Mouse (Mus musculus): ENCODE measurements around the gene Plscr5. TPM values are rescaled to one million over a fixed set of nuclear protein-coding genes. Genes with fewer than 3 reads are reported as not detected.
"Not testable (repeated sequence)": the region's sequence is repeated elsewhere in the genome, so short reads cannot be mapped to it uniquely, and the experiment has no call there.

Gene Plscr5
- polyA plus RNA-seq (2015; fragmentation: Nextera tagmentation; extraction: Ambion mirVana), result not detected in 2 replicates

DNA sequence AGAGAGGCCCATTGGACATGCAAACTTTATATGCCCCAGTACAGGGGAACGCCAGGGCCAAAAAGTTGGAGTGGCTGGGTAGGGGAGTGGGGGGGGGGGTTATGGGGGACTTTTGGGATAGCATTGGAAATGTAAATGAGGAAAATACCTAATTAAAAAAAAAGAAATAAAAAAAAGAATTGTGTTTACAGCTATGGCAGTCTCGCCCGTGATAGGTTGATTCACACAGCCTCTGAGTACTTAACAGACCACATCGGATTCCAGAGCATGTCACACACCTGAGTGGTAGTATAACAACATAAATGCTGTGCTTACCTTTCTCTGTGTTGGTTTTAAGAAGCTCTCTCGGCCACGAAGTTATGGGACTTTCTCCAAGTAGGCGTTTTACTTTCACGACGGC, at the start of gene Plscr5:
TSS of gene Plscr5 (plus strand) at position 301 of the 400 bp plus-strand sequence.
- H3K27me3 ChIP-seq (replicated peaks); H3K4me1 ChIP-seq; H3K4me3 ChIP-seq (replicated peaks); H3K4me2 ChIP-seq; H3K9me3 ChIP-seq; ATAC-seq (ENCODE audit: insufficient read depth, low FRiP score, low read depth); H3K27ac ChIP-seq; H3K36me3 ChIP-seq; H3K9ac ChIP-seq: not testable (repeated sequence)
- 65% methylated on average over 9 of the region's 9 CpGs for WGBS

DNA sequence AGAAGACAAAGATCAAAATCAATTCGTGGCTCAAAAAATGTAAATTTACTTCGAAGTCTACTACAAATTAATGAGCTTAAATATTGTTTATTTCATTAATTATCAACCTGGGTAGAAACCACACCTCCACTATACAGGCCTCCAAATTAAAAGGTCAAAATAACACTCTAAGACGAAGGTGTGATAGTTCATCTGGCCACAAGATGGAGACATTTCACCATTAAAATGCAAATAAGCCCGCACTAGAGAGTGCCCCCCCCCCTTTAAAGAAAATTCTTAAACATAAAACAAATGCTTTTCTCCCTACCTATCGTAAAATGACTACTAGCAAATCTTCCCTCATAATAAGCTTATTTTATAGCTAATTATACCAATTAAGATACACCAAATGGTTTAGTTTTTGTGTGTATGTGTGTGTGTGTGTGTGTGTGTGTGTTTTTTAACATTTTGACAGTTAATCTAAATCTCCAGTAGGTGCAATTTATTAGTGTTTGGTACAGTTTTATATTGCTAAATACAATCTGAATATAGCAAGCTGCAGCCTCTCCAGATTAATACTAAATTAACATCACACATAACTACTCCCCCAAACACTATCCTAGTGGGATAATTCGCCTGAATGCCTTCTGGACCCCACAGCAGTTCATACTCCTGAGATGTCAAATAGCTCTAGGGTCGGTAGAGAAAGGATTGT, 45.0 kb upstream of the Plscr5 start:
- H3K4me1 ChIP-seq, result no peaks in the 10 kb centered on the region
- no peak for ATAC-seq (ENCODE audit: insufficient read depth, low FRiP score, low read depth)
- H3K4me2 ChIP-seq, result no peak overlapping the region
- H3K27me3 ChIP-seq (replicated peaks), result no peaks in the 10 kb centered on the region
- no peaks in the 10 kb centered on the region for H3K36me3 ChIP-seq
- no peak overlapping the region for H3K9ac ChIP-seq
- H3K4me3 ChIP-seq (replicated peaks), result no peak overlapping the region
- WGBS, result 23% methylated on average over 7 of the region's 7 CpGs
- no peaks in the 10 kb centered on the region for H3K9me3 ChIP-seq
- no peak overlapping the region for H3K27ac ChIP-seq

DNA sequence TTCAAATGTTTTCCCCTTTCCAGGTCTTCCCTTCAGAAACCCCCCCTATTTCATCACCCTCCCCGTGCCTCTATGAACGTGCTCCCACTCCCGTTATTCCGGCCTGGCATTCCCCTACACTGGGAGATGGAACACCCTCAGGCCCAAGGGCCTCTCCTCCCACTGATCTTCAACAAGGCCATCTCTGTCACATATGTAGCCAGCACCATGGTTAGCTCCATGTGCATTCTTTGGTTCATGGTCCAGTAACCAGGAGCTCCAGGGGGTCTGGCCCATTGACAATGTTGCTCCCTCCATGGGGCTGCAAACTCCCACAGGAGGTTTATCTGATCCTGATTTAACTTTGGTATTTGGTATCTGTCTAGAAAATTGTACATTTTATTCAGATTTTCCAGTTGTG, 30.5 kb upstream of the Plscr5 start:
- Histone ChIP-seq H3K4me2 (no peak overlapping the region), H3K4me3 (replicated peaks) (no peak overlapping the region), H3K36me3 (no peaks in the 10 kb centered on the region), H3K9me3 (no peaks in the 10 kb centered on the region), H3K27me3 (replicated peaks) (no peaks in the 10 kb centered on the region), H3K4me1 (no peaks in the 10 kb centered on the region), H3K9ac (no peak overlapping the region), H3K27ac (no peak overlapping the region)
- ATAC-seq (ENCODE audit: insufficient read depth, low FRiP score, low read depth), result no peak
- WGBS, result 80% methylated on average over 4 of the region's 4 CpGs

DNA sequence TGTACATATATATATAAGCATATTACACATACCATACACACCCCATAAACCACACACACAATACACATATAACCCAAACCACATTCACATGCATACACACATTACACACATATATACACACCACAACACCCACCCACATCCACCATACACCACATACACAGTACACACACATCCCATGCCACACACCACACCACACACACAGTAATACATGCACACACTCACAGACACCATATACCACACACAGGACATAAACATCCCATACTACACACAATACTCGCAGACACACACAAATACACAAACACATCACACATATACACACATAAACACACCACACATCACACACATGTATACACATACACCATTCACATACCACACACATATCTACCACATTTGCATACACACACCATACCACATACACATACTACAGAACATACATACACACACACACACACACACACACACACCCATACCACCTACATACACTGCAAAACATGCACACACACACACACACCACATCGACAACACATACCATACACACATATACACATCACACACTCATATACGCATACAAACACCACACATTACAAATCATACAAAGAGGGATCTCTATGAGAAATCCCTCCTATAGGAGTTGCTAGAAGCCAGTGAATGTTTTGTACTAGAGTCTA, 19.3 kb upstream of the Plscr5 start:
- ATAC-seq (ENCODE audit: insufficient read depth, low FRiP score, low read depth), result no peak
- WGBS, result 94% methylated on average over 3 of the region's 3 CpGs

DNA sequence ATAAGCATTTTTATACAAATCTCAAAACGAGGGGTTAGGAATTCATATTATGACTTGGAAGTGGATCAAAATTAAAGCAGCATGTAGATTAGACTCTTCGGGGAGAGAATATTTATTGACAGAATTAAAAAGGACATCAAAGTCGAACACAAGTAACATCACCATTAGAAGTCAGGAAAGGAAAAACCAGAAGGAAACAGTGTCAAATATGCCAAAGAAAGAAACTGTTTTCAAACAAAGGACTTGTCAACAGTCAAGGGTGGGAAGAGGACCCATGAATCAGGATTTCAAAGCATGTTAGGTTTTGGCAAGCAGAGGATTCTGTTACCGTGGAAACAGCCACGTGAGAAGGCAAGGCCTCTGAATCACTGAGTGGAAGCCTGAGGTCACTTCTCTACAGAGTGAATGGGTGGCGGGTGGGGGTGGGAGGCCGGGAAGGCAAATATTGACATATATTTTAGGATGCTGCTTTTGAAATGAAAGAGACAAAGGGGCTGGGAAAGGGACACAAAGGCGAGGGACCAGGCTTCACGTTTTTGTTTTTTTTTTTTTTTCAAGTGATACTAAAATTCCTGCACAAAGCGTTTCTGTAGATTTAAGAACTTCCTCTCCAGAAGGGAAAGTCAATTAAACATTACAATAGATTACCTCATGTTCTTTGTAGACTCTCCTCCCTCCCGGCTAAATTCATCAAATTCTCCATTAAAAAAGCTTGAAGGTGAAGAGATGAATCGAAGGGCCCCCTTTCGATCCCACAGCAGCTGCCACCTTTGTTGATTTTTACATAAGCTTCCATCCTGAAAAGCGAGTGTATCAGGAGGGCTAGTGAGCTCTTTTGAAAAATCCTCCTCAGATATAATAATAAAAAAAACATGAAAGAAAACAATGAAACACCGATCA, 18.3 kb upstream of the Plscr5 start:
- H3K9me3 ChIP-seq, result no peaks in the 10 kb centered on the region
- no peak overlapping the region for H3K4me3 ChIP-seq (replicated peaks)
- WGBS, result 42% methylated on average over 15 of the region's 15 CpGs
- H3K27me3 ChIP-seq (replicated peaks), result no peaks in the 10 kb centered on the region
- no peaks in the 10 kb centered on the region for H3K4me1 ChIP-seq
- no peak overlapping the region for H3K9ac ChIP-seq
- no peak overlapping the region for H3K4me2 ChIP-seq
- no peak; the same call in 1 of the 2 replicates for ATAC-seq (ENCODE audit: insufficient read depth, low FRiP score, low read depth)
- no peaks in the 10 kb centered on the region for H3K36me3 ChIP-seq
- H3K27ac ChIP-seq, result no peak overlapping the region

More for the DNA sequence above, 19.3 kb upstream of the Plscr5 start:
- H3K9ac ChIP-seq, result no peak overlapping the region
- H3K4me1 ChIP-seq, result no peaks in the 10 kb centered on the region
- no peak overlapping the region for H3K27ac ChIP-seq
- H3K27me3 ChIP-seq (replicated peaks), result no peaks in the 10 kb centered on the region
- H3K9me3 ChIP-seq, result no peaks in the 10 kb centered on the region
- no peak overlapping the region for H3K4me3 ChIP-seq (replicated peaks)
- H3K36me3 ChIP-seq, result no peaks in the 10 kb centered on the region
- no peak overlapping the region for H3K4me2 ChIP-seq

DNA sequence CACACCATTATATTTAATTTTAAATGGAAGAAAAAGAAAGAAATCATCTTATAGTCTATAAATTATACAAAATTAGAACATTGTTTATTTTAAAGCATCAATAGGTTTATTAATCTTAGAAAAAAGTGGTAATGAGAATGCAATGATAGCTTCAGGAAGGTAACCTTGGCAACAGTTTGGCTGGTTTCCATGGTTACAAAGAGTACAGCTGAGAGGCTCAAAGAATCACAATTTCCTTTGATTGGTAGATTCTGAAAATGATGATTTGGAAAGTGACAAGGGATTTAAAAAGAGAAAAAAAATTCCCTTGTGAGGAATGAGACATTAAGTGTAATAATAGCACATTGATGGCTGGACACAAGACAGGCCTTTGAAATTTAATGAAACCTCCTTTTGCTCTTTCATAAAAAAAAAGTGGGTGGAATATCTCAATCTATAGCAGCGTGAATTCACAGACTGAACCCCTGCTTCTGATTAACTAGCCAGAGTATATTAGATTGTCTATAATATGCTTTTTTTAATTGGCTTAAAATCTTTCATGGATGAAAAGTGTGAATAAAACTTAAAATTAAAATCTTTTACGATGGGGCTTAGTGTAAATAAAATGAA, 13.8 kb upstream of the Plscr5 start:
- no peak for ATAC-seq (ENCODE audit: insufficient read depth, low FRiP score, low read depth)
- Histone ChIP-seq H3K4me3 (replicated peaks) (no peak overlapping the region), H3K36me3 (no peaks in the 10 kb centered on the region), H3K27ac (no peak overlapping the region), H3K4me1 (no peaks in the 10 kb centered on the region), H3K27me3 (replicated peaks) (no peaks in the 10 kb centered on the region), H3K9me3 (no peaks in the 10 kb centered on the region), H3K4me2 (no peak overlapping the region), H3K9ac (no peak overlapping the region)
- 83% methylated on average over 2 of the region's 2 CpGs for WGBS

DNA sequence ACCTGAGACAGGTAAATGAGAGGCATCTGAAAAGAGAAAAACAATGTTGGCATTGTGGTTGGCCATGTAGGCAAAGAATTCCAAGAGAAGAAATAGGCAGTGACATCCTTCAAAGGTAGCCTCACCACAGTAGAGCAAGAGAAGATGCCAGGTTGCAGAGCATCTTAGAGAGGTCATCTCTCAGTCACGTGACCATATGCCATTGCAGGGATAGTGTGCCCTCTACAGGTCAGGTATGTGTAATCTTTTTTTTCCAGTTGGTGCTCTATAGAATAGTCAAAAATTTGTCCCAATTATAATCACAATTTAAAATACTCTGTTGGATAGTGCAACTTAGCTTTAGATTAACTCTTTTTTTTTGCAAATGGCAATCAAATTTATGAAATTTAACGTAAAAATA, 1.4 kb upstream of the Plscr5 start:
- no peak overlapping the region for H3K4me3 ChIP-seq (replicated peaks)
- 84% methylated on average over 2 of the region's 2 CpGs for WGBS
- no peak overlapping the region for H3K9ac ChIP-seq
- no peaks in the 10 kb centered on the region for H3K9me3 ChIP-seq
- no peaks in the 10 kb centered on the region for H3K36me3 ChIP-seq
- no peaks in the 10 kb centered on the region for H3K27me3 ChIP-seq (replicated peaks)
- no peak overlapping the region for H3K27ac ChIP-seq
- no peak overlapping the region for H3K4me2 ChIP-seq
- H3K4me1 ChIP-seq, result no peaks in the 10 kb centered on the region
- ATAC-seq (ENCODE audit: insufficient read depth, low FRiP score, low read depth), result no peak

DNA sequence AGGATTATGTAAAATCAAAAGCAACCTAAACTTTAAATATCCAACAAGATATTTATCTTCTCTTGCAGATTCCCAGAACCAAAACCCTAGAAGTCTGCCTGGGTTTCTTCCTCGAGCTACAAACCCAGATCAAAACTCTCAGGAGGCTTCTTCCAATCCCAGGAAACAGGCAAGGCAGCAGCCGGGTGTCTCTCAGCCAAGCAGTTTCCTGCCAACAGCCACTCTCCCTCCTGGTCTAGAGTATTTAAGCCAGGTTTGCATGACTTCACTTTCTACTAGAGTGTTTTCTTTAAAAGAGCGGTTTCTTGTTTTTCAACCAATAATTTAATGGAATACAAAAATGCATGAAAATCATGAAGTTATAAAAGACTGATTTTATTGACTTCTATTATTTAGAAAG, 5.7 kb downstream of the Plscr5 start:
- no peaks in the 10 kb centered on the region for H3K9me3 ChIP-seq
- no peaks in the 10 kb centered on the region for H3K4me1 ChIP-seq
- ATAC-seq (ENCODE audit: insufficient read depth, low FRiP score, low read depth), result no peak
- no peak overlapping the region for H3K9ac ChIP-seq
- no peak overlapping the region for H3K4me2 ChIP-seq
- no peak overlapping the region for H3K4me3 ChIP-seq (replicated peaks)
- no peaks in the 10 kb centered on the region for H3K27me3 ChIP-seq (replicated peaks)
- H3K27ac ChIP-seq, result no peak overlapping the region
- no peaks in the 10 kb centered on the region for H3K36me3 ChIP-seq
- WGBS, result 51% methylated on average over 3 of the region's 3 CpGs

DNA sequence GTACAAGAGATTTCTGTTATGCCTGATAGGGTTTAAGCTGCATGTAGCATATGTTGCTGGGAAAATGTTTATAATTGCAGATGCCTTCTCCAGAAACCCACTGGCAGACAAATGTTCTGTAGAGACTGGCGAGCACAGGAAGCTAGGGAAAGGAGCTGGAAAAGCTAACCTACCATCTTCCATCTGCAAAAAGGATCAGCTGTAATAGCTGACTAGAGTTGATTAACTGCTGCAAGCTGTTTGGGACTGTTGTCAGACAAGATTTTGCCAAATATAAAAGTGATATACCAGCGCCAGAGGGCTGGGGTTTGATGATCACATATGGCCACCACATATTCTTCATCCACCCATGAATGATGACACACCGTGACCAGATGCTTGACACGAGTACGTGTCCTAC, 6.8 kb downstream of the Plscr5 start:
- 78% methylated on average over 5 of the region's 5 CpGs for WGBS

DNA sequence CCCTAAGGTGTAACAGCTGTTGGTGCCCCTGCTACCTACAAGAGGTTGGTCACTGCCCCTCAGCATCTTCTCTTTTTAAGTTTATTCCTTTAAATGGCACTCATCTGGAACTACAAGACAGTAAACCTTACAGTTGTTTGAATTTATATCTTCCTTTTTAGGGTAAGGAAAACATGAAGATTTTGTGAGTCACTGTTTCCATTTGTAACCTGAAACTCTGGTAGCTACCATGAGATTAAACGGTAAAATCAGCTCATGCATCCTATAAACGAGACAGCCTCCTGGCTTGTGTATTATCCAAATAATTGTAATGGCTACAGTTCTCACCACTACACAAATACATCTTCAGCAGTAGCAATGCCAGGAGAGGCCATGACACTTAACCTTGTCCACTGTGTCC, 11.7 kb downstream of the Plscr5 start:
- no peaks in the 10 kb centered on the region for H3K36me3 ChIP-seq
- H3K27me3 ChIP-seq (replicated peaks), result no peaks in the 10 kb centered on the region
- no peak overlapping the region for H3K4me2 ChIP-seq
- H3K27ac ChIP-seq, result no peak overlapping the region
- 48% methylated on average over 2 of the region's 2 CpGs for WGBS
- no peak overlapping the region for H3K4me3 ChIP-seq (replicated peaks)
- no peak for ATAC-seq (ENCODE audit: insufficient read depth, low FRiP score, low read depth)
- H3K9me3 ChIP-seq, result no peaks in the 10 kb centered on the region
- no peaks in the 10 kb centered on the region for H3K4me1 ChIP-seq
- H3K9ac ChIP-seq, result no peak overlapping the region

More for the DNA sequence above, 6.8 kb downstream of the Plscr5 start:
- Histone ChIP-seq H3K27me3 (replicated peaks) (no peaks in the 10 kb centered on the region), H3K36me3 (no peaks in the 10 kb centered on the region), H3K4me3 (replicated peaks) (no peak overlapping the region), H3K9me3 (no peaks in the 10 kb centered on the region), H3K4me1 (no peaks in the 10 kb centered on the region), H3K4me2 (no peak overlapping the region), H3K27ac (no peak overlapping the region), H3K9ac (no peak overlapping the region)
- ATAC-seq (ENCODE audit: insufficient read depth, low FRiP score, low read depth), result no peak

DNA sequence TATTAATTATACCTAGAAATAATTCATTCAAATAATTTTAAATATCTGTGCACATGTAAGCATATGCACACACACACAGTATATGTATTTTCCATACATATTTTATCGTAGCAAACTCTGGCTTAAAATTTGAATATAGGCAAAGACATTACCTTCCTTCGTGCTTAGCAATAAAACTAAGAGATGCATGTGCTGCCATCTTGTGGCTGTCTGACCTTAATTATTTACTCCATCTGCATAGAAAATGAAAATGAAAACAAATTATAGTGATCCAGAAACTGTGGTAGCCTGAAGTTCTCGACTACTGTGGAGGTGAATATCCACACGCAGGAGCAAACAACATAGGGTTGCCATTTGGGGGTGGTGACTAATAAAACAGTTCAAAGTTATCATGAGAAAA, 14.6 kb downstream of the Plscr5 start:
- Histone ChIP-seq H3K4me3 (replicated peaks) (no peak overlapping the region), H3K4me2 (no peak overlapping the region), H3K36me3 (no peaks in the 10 kb centered on the region), H3K4me1 (0 out of 2 replicates have a peak, but pooled peaks cover 4% of the 10 kb centered on the region), H3K27me3 (replicated peaks) (no peaks in the 10 kb centered on the region), H3K9ac (no peak overlapping the region), H3K27ac (no peak overlapping the region), H3K9me3 (no peaks in the 10 kb centered on the region)
- no peak for ATAC-seq (ENCODE audit: insufficient read depth, low FRiP score, low read depth)
- 37% methylated on average over 4 of the region's 4 CpGs for WGBS
